Mouse (Mus musculus): Measurements from ENCODE around the gene 1700057G04Rik. TPM values are rescaled to one million over a fixed set of nuclear protein-coding genes. Genes with fewer than 3 reads are reported as not detected.

The 1700057G04Rik gene
- polyA plus RNA-seq, 1 experiment from 2014 or later = not detected

DNA sequence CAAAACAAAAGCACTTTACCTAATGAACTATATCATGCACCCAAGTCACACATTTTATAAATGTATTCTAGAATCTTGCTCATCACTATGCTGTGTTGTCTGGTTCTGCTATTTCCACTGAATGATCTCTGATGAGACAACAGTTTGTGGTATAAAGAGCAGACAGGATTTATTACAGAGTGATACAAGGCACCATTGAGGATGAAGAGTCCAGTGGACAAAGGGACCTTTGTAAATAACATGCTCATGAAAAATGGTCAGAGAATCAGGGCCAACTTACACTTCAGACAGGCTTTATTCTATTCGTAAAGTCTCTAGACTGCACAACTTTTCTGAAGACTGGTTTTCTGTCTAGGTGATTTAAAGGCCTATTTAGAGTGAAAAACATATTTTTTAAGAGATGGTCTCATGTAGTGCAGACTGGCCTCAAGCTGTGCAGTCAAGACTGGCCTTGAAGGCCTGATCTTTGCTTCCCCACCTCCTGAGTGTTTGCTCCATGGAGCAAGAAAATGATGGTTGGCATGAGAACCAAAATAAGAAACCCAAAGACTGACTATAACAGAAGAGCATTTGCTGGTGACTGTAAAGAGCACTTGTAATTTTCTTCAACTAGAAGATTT lies 51.6 kb downstream of the 1700057G04Rik start:
- H3K9me3 ChIP-seq = no peaks in the 10 kb centered on the region
- no peaks in the 10 kb centered on the region for H3K4me1 ChIP-seq

DNA sequence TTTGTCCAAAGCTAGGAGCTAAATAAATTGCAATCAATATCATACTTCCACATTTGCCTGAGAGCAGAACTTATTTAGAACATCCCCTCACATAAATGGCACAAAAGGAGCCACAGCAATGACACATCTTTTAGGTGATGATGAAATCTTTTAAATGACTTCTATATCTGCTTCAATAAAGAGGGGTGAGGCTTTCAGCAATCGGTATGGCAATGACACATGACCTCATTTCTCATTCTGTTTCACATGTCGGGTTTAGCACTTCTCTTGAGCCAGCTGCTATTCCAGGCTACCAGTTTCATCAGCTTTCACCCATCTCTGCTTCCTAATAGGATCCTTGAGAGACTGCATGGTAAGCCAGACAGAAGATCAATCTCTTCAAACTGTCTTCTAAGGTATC lies 54.3 kb downstream of the 1700057G04Rik start:
- Histone ChIP-seq H3K9ac (no peak overlapping the region), H3K27ac (no peak overlapping the region), H3K4me3 (no peak overlapping the region), H3K36me3 (no peaks in the 10 kb centered on the region), H3K9me3 (no peaks in the 10 kb centered on the region), H3K4me1 (no peaks in the 10 kb centered on the region), H3K4me2 (no peak overlapping the region), H3K27me3 (no peaks in the 10 kb centered on the region)
- 85% methylated on average over 2 of the region's 2 CpGs for WGBS
- ATAC-seq (ENCODE audit: insufficient number of reproducible peaks, insufficient read depth, low FRiP score, low TSS enrichment, low read depth) = no peak

More for the DNA sequence above, 51.6 kb downstream of the 1700057G04Rik start:
- Histone ChIP-seq H3K36me3 (no peaks in the 10 kb centered on the region), H3K4me2 (no peak overlapping the region), H3K27ac (no peak overlapping the region), H3K9ac (no peak overlapping the region), H3K27me3 (no peaks in the 10 kb centered on the region), H3K4me3 (no peak overlapping the region)
- WGBS = 67% methylated on average over 1 of the region's 1 CpGs
- no peak for ATAC-seq (ENCODE audit: insufficient number of reproducible peaks, insufficient read depth, low FRiP score, low TSS enrichment, low read depth)

DNA sequence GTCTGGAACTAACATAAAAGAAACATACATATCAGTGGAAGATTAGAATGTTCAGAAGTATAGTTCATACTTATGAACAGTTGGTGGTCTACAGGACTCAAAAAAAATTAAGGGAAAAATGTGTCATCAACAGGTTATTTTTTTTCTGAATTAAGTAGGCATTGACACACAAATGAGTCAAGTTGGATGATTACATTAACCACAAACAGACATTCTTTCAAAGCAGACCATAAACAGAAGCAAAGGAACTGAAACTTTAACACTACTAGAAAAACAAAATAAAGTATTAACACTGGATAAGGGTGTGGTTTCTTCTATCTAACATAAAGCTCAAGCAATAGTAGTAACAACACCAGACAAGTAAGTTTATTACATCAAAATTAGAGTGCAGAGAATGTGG lies 59.7 kb downstream of the 1700057G04Rik start:
- Histone ChIP-seq H3K27ac (no peak overlapping the region), H3K9me3 (no peaks in the 10 kb centered on the region), H3K27me3 (no peaks in the 10 kb centered on the region), H3K4me2 (no peak overlapping the region), H3K36me3 (no peaks in the 10 kb centered on the region), H3K4me3 (no peak overlapping the region), H3K9ac (no peak overlapping the region), H3K4me1 (0 out of 2 replicates have a peak, but pooled peaks cover 3% of the 10 kb centered on the region)
- no peak for ATAC-seq (ENCODE audit: insufficient number of reproducible peaks, insufficient read depth, low FRiP score, low TSS enrichment, low read depth)

DNA sequence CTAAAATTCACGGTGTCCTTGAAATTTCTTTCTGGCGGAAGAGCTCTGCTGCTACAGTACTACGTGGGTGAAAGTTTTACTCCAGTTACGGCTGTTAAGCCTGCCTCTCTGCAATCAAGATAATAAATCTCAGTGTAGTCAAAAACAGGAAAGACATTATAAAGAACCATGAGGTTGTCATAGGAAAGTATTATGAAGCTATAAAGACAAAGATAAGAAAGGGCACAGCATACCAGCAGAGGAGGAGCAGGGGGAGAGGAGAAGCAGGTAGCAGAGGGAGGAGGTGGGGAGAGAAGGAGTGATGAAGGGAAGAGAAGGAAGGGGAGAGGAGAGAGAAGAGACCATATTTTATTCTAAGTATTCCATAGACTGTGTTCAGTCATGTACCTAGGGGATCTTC lies 64.7 kb downstream of the 1700057G04Rik start:
- 0 out of 2 replicates have a peak, but pooled peaks cover 7% of the 10 kb centered on the region for H3K4me1 ChIP-seq
- H3K4me3 ChIP-seq = no peak overlapping the region
- no peak for ATAC-seq (ENCODE audit: insufficient number of reproducible peaks, insufficient read depth, low FRiP score, low TSS enrichment, low read depth)
- no peak overlapping the region for H3K27ac ChIP-seq
- H3K9me3 ChIP-seq = no peaks in the 10 kb centered on the region
- 38% methylated on average over 4 of the region's 4 CpGs for WGBS
- H3K9ac ChIP-seq = no peak overlapping the region
- H3K36me3 ChIP-seq = no peaks in the 10 kb centered on the region
- H3K27me3 ChIP-seq = no peaks in the 10 kb centered on the region
- no peak overlapping the region for H3K4me2 ChIP-seq

DNA sequence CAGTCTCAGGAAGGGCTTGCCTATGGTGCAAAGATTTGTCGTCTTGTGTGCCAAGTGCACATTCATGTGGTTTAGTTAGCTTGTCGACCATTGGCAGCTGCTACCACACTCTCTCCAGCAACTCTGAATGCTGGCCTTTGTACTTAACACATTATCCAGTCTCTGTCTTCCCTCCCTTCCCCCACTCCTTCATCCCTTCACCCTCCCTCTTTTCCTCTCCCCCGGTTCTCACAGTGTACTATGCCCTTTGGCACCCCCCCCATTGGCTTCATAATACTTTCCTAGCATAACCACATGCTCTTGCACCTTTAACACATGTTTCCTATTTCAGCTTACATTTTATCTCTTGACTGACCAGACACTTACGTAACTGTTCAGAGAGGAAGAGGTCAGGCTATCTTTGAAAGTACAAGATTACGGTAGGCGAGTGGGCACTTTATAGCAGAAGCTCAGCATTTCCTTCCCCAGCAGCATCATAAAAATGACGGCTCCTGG lies 65.6 kb downstream of the 1700057G04Rik start:
- H3K36me3 ChIP-seq = no peaks in the 10 kb centered on the region
- ATAC-seq (ENCODE audit: insufficient number of reproducible peaks, insufficient read depth, low FRiP score, low TSS enrichment, low read depth) = no peak
- H3K4me3 ChIP-seq = no peak overlapping the region
- no peaks in the 10 kb centered on the region for H3K27me3 ChIP-seq
- whole genome bisulfite sequencing = 44% methylated on average over 7 of the region's 7 CpGs
- no peak overlapping the region for H3K9ac ChIP-seq
- H3K4me1 ChIP-seq = 0 out of 2 replicates have a peak, but pooled peaks cover 7% of the 10 kb centered on the region
- no peak overlapping the region for H3K4me2 ChIP-seq
- no peaks in the 10 kb centered on the region for H3K9me3 ChIP-seq
- H3K27ac ChIP-seq = no peak overlapping the region

DNA sequence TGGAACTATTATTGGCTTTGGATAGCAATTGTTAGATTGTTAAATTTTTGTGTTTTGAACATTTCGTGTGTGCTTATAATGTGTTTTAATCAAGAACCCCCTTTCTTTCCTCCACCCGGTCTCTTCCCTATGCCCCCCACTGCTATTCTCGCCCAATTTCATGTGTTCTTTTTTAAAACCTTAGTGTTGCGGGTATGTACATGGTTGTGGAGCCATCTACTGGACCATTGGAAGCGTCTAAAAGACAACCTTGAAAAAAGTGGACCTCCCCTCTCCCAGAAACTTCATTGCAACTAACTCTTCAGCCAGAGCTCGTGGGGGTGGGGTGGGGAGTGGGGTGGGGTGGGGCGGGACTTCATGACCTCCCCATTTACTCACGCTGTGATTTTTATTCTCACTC lies 66.2 kb downstream of the 1700057G04Rik start:
- no peaks in the 10 kb centered on the region for H3K9me3 ChIP-seq
- no peak overlapping the region for H3K4me3 ChIP-seq
- WGBS = 72% methylated on average over 8 of the region's 8 CpGs
- no peak overlapping the region for H3K4me2 ChIP-seq
- 0 out of 2 replicates have a peak, but pooled peaks cover 7% of the 10 kb centered on the region for H3K4me1 ChIP-seq
- no peak overlapping the region for H3K9ac ChIP-seq
- H3K27me3 ChIP-seq = no peaks in the 10 kb centered on the region
- H3K36me3 ChIP-seq = no peaks in the 10 kb centered on the region
- H3K27ac ChIP-seq = no peak overlapping the region
- ATAC-seq (ENCODE audit: insufficient number of reproducible peaks, insufficient read depth, low FRiP score, low TSS enrichment, low read depth) = no peak

DNA sequence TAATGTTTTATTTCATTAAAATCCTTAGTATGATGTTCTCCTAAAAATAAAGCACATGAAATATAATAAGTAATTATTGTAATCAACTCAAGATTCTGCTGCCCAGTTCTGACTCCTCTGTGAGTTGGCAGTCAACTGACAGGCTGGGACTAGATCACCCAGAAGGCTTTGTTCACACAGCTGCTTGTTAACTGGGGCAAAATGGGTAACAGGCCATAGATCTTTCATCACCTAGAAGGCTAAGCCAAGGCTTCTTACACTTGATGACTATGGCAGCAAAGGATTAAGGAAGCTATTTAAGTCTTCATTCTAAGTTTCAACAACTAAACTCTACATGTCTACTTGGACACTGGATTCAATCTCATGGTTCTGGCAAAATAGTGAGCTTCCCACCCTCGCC lies 68.8 kb downstream of the 1700057G04Rik start:
- Histone ChIP-seq H3K36me3 (no peaks in the 10 kb centered on the region), H3K9ac (no peak overlapping the region), H3K27ac (no peak overlapping the region), H3K4me3 (no peak overlapping the region), H3K4me1 (0 out of 2 replicates have a peak, but pooled peaks cover 7% of the 10 kb centered on the region), H3K9me3 (no peaks in the 10 kb centered on the region), H3K27me3 (no peaks in the 10 kb centered on the region), H3K4me2 (no peak overlapping the region)
- ATAC-seq (ENCODE audit: insufficient number of reproducible peaks, insufficient read depth, low FRiP score, low TSS enrichment, low read depth) = no peak
- 72% methylated on average over 1 of the region's 1 CpGs for WGBS

DNA sequence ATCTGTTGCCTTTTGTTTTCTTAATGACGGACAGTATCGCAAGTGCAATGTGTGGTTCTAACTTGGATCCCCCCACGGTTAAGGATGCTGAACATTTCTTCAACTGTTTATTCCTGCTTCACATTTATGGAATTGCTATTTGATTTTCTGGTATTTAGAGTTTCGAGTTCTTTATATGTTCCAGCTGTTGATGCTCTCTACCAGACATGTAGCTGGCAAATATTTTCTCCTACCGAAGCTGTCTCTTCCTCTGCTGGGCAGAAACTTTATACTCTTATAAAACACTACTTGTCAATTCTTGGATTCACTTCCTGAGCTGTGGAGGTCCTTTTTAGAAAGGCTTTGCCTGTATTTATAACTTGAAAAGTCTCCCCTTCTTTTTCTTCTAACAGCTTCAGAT lies 70.1 kb downstream of the 1700057G04Rik start:
- H3K9ac ChIP-seq = no peak overlapping the region
- no peak for ATAC-seq (ENCODE audit: insufficient number of reproducible peaks, insufficient read depth, low FRiP score, low TSS enrichment, low read depth)
- 33% methylated on average over 5 of the region's 5 CpGs for WGBS

DNA sequence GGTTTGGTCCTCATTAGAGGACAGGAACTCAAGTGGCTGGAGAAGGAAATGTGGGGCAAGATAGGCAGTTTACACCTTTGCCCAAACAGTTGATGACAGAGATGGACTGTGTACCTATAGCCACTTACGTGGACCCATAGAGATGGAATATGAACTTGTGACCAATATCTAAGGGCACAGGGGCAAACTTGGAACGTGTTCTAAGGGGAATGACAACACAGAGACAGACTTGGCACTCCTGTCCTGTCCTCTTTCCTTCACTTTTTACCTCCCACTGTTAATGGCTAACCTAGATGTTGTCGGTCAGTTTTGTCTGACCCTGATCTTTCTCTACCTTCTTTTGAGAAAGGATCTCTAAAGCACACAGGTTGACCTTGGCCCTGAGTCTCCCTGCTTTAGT lies 74.2 kb downstream of the 1700057G04Rik start:
- Histone ChIP-seq H3K27ac (no peak overlapping the region), H3K36me3 (no peaks in the 10 kb centered on the region), H3K4me3 (no peak overlapping the region), H3K4me1 (no peaks in the 10 kb centered on the region), H3K9ac (no peak overlapping the region), H3K9me3 (no peaks in the 10 kb centered on the region), H3K27me3 (no peaks in the 10 kb centered on the region), H3K4me2 (no peak overlapping the region)
- no peak for ATAC-seq (ENCODE audit: insufficient number of reproducible peaks, insufficient read depth, low FRiP score, low TSS enrichment, low read depth)
- WGBS = 83% methylated on average over 3 of the region's 3 CpGs

More for the DNA sequence above, 70.1 kb downstream of the 1700057G04Rik start:
- Histone ChIP-seq H3K27ac (no peak overlapping the region), H3K4me3 (no peak overlapping the region), H3K9me3 (no peaks in the 10 kb centered on the region), H3K36me3 (no peaks in the 10 kb centered on the region), H3K4me2 (no peak overlapping the region), H3K4me1 (0 out of 2 replicates have a peak, but pooled peaks cover 4% of the 10 kb centered on the region), H3K27me3 (no peaks in the 10 kb centered on the region)

DNA sequence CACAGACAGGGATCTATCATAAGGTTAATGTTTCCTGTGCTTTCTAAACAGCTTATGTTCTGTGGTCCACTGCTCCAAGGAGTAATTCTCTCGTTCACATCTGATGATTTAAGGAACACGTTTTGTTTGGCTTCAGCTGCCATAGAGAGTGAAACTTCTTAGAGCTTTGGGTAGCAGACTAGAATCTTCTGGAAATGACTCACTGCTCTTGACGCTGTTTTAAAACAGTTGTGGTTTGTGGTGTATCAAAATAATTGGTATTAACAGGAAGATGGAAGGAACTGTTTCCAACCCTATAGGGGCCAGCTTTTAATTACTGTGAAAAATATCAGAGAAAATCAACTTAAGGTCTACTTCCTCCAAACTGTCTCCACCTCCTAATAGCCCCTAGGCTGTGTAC lies 75.2 kb downstream of the 1700057G04Rik start:
- H3K4me2 ChIP-seq = no peak overlapping the region
- no peaks in the 10 kb centered on the region for H3K27me3 ChIP-seq
- no peaks in the 10 kb centered on the region for H3K36me3 ChIP-seq
- no peaks in the 10 kb centered on the region for H3K9me3 ChIP-seq
- ATAC-seq (ENCODE audit: insufficient number of reproducible peaks, insufficient read depth, low FRiP score, low TSS enrichment, low read depth) = no peak
- no peak overlapping the region for H3K27ac ChIP-seq
- no peaks in the 10 kb centered on the region for H3K4me1 ChIP-seq
- WGBS = 53% methylated on average over 3 of the region's 3 CpGs
- H3K4me3 ChIP-seq = no peak overlapping the region
- H3K9ac ChIP-seq = no peak overlapping the region

DNA sequence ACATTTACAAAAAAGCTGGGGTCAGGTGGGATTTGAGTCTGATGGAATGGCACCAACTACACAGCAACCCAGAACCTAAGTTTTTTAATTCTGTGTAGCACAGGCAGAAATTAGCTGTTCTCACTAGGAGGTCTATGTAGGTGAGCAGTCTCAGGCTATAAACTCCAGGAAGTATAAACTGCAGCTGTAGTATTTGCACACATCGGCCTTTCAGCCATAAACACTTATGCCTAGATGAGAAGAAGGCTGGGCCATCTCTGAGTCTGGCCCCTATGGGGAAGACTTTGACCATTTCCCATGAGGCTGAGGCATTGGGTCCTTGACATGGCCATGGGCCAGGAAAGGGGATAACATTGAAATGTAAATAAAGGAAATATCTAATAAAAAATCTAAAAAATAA lies 76.7 kb downstream of the 1700057G04Rik start:
- Histone ChIP-seq H3K27ac (no peak overlapping the region), H3K4me1 (no peaks in the 10 kb centered on the region), H3K27me3 (no peaks in the 10 kb centered on the region), H3K9ac (no peak overlapping the region), H3K36me3 (no peaks in the 10 kb centered on the region), H3K9me3 (no peaks in the 10 kb centered on the region), H3K4me2 (no peak overlapping the region), H3K4me3 (no peak overlapping the region)
- 89% methylated on average over 1 of the region's 1 CpGs for WGBS
- no peak for ATAC-seq (ENCODE audit: insufficient number of reproducible peaks, insufficient read depth, low FRiP score, low TSS enrichment, low read depth)

DNA sequence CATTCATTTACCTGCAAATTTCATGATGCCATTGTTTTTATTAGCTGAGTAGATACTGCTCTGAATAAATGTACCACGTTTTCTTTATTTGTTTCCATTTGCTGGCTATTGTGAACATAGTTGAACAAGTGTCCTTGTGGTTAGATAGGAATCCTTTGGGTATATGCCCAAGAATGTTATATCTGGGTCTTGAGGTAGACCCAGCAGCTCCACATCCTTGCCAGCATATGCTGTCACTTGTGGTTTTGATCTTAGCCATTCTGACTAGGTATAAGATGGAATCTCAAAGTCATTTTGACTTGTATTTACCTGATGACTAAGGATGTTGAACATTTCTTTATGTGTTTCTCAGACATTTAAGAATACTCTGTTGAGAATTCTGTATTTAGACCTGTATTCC lies 77.7 kb downstream of the 1700057G04Rik start:
- no peak overlapping the region for H3K9ac ChIP-seq
- H3K9me3 ChIP-seq = no peaks in the 10 kb centered on the region
- 71% methylated on average over 1 of the region's 1 CpGs for WGBS
- ATAC-seq (ENCODE audit: insufficient number of reproducible peaks, insufficient read depth, low FRiP score, low TSS enrichment, low read depth) = no peak
- H3K27me3 ChIP-seq = no peaks in the 10 kb centered on the region
- H3K27ac ChIP-seq = no peak overlapping the region
- no peaks in the 10 kb centered on the region for H3K4me1 ChIP-seq
- no peak overlapping the region for H3K4me3 ChIP-seq
- H3K36me3 ChIP-seq = no peaks in the 10 kb centered on the region
- no peak overlapping the region for H3K4me2 ChIP-seq
